Mouse (Mus musculus) embryonic facial prominence, embryonic 14.5 days (tissue): ENCODE measurements around the gene Gm867. TPM values are rescaled to one million over a fixed set of nuclear protein-coding genes. Genes with fewer than 3 reads are reported as not detected.

Experiments used
- ATAC-seq: fragments of 200-750 bp; cut with Nextera tagmentation; 2 replicates; pipeline ENCODE4 v1.8.0; 2017; ENCODE audit warnings: low read depth, moderate number of reproducible peaks, moderate TSS enrichment
- DNase-seq: peaks from one replicate; pipeline ENCODE4 v3.0.0-alpha.2; 2015; ENCODE audit warnings: low spot score
- H3K27ac ChIP-seq: fragments of 300-500 bp; sonication (generic); replicated peaks from 2 replicates; pipeline ENCODE4 v1.5.1; 2014; ENCODE audit warnings: low read depth, mild to moderate bottlenecking, low read length, moderate library complexity
- H3K27me3 ChIP-seq: fragments of 300-500 bp; sonication (generic); replicated peaks from 2 replicates; pipeline ENCODE4 v1.6.1; 2014; ENCODE audit warnings: low read length; ENCODE audit not compliant: control insufficient read depth, insufficient read depth
- H3K36me3 ChIP-seq: fragments of 300-500 bp; sonication (generic); 2 replicates; pipeline ENCODE4 v1.6.1; 2014; ENCODE audit warnings: low read length, mixed read lengths; ENCODE audit not compliant: control insufficient read depth, insufficient read depth
- H3K4me1 ChIP-seq: fragments of 300-500 bp; sonication (generic); 2 replicates; pipeline ENCODE4 v1.6.1; 2014; ENCODE audit warnings: antibody characterized with exemption, low read length; ENCODE audit not compliant: control insufficient read depth, insufficient read depth
- H3K4me2 ChIP-seq: fragments of 300-500 bp; sonication (generic); 2 replicates; pipeline ENCODE4 v1.6.1; 2014; ENCODE audit warnings: low read depth, mild to moderate bottlenecking, low read length, moderate library complexity, mixed read lengths
- H3K4me3 ChIP-seq: fragments of 300-500 bp; sonication (generic); 2 replicates; pipeline ENCODE4 v1.5.1; 2014; ENCODE audit warnings: low read depth, mild to moderate bottlenecking, low read length
- H3K9ac ChIP-seq: fragments of 300-500 bp; sonication (generic); 2 replicates; pipeline ENCODE4 v1.6.1; 2014; ENCODE audit warnings: low read depth, mild to moderate bottlenecking, low read length, moderate library complexity, mixed read lengths
- H3K9me3 ChIP-seq: fragments of 300-500 bp; sonication (generic); 2 replicates; pipeline ENCODE4 v1.6.1; 2016; ENCODE audit warnings: low read length; ENCODE audit not compliant: control insufficient read depth
- WGBS: fragments of 180-500 bp; shearing (Covaris S2); extraction: QIAGEN DNeasy Blood & Tissue Kit; methylation state at CpG from one replicate; pipeline ENCODE4 v1.1.7; 2014; 5-methylcytosine and 5-hydroxymethylcytosine counted together
- polyA plus RNA-seq: library from polyadenylated mRNA; unstranded; fragments of >200 nt; fragmentation: Nextera tagmentation; extraction: Ambion mirVana; gene quantifications from 2 replicates; pipeline ENCODE4 v1.2.1, GENCODE M21; 2014

Gm867 gene
- polyA plus RNA-seq, 1 experiment from 2014 or later = 0.24 TPM

- H3K9ac ChIP-seq = peak overlapping the region; percentile 88
These were observed 8.3 kb downstream of the Gm867 start for GRCm38 (mm10) chr10:75932081-75932678.

GRCm38 (mm10) chr10:75931311-75931710 is 9.2 kb downstream of the Gm867 start:
- Histone ChIP-seq H3K4me3 (peak overlapping the region; percentile 60), H3K27ac (no peak overlapping the region), H3K36me3 (peaks cover 21% of the 10 kb centered on the region), H3K4me2 (peak overlapping the region; percentile 88), H3K27me3 (peaks cover 10% of the 10 kb centered on the region), H3K9me3 (no peaks in the 10 kb centered on the region), H3K9ac (peak overlapping the region; percentile 88; the same call in 1 of the 2 replicates), H3K4me1 (peaks cover 30% of the 10 kb centered on the region)
- DNase-seq (no peak), ATAC-seq (no peak)
- WGBS = 17% methylated on average over 7 of the region's 7 CpGs

More at GRCm38 (mm10) chr10:75932081-75932678, 8.3 kb downstream of the Gm867 start:
- H3K27me3 ChIP-seq = peaks cover 17% of the 10 kb centered on the region
- H3K9me3 ChIP-seq = no peaks in the 10 kb centered on the region
- H3K4me2 ChIP-seq = peak overlapping the region; percentile 88
- peak overlapping the region; percentile 60 for H3K4me3 ChIP-seq
- H3K4me1 ChIP-seq = peaks cover 30% of the 10 kb centered on the region
- under 1% methylated on average over 23 of the region's 44 CpGs for whole genome bisulfite sequencing
- H3K27ac ChIP-seq = peak overlapping the region; percentile 84
- DNase-seq (peak; percentile 78), ATAC-seq (peak; percentile 75)
- H3K36me3 ChIP-seq = peaks cover 12% of the 10 kb centered on the region

DNA sequence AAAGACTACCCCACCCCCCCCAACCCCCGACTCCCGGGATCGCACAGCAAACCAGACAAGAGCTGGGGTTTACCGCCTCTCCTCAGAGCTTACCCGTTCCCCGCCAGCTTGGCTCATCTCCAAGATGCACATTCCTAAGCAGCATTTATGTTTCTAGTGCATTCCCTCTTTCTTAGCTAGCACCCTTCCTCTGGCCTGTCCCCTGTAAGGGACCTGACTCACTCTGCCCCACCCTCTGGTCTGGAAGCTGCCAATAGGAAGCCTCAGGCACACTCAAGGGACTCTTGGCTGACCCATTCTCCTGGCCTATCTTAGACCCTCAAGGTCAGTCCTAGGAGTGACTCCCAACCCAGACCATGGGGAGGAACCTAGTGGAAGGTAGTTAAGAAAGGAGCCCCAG is 10.2 kb downstream of the Gm867 start:
- Histone ChIP-seq H3K9ac (peak overlapping the region; percentile 88; the same call in 1 of the 2 replicates), H3K4me2 (peak overlapping the region; percentile 88), H3K36me3 (peaks cover 31% of the 10 kb centered on the region), H3K4me1 (peaks cover 30% of the 10 kb centered on the region), H3K4me3 (peak overlapping the region; percentile 60; the same call in 1 of the 2 replicates), H3K27ac (no peak overlapping the region), H3K27me3 (no peaks in the 10 kb centered on the region; the same call in 1 of the 2 replicates), H3K9me3 (no peaks in the 10 kb centered on the region)
- peak; percentile 83 for DNase-seq
- 2% methylated on average over 6 of the region's 6 CpGs for WGBS
- ATAC-seq = peak; percentile 62; the same call in 1 of the 2 replicates

GRCm38 (mm10) chr10:75926396-75926795 is 14.1 kb downstream of the Gm867 start:
- Histone ChIP-seq H3K4me3 (no peak overlapping the region), H3K4me1 (peaks cover 17% of the 10 kb centered on the region), H3K27ac (no peak overlapping the region), H3K9me3 (no peaks in the 10 kb centered on the region), H3K9ac (no peak overlapping the region), H3K36me3 (peaks cover 43% of the 10 kb centered on the region), H3K4me2 (no peak overlapping the region), H3K27me3 (no peaks in the 10 kb centered on the region)
- DNase-seq = no peak
- no peak for ATAC-seq
- 69% methylated on average over 13 of the region's 13 CpGs for WGBS

GRCm38 (mm10) chr10:75924324-75924723 is 16.1 kb downstream of the Gm867 start:
- Histone ChIP-seq H3K36me3 (peaks cover 47% of the 10 kb centered on the region), H3K27ac (no peak overlapping the region), H3K4me2 (no peak overlapping the region), H3K27me3 (no peaks in the 10 kb centered on the region), H3K4me3 (no peak overlapping the region), H3K9ac (no peak overlapping the region), H3K9me3 (no peaks in the 10 kb centered on the region), H3K4me1 (peaks cover 6% of the 10 kb centered on the region)
- no peak for DNase-seq
- WGBS = 71% methylated on average over 2 of the region's 2 CpGs
- no peak for ATAC-seq

DNA sequence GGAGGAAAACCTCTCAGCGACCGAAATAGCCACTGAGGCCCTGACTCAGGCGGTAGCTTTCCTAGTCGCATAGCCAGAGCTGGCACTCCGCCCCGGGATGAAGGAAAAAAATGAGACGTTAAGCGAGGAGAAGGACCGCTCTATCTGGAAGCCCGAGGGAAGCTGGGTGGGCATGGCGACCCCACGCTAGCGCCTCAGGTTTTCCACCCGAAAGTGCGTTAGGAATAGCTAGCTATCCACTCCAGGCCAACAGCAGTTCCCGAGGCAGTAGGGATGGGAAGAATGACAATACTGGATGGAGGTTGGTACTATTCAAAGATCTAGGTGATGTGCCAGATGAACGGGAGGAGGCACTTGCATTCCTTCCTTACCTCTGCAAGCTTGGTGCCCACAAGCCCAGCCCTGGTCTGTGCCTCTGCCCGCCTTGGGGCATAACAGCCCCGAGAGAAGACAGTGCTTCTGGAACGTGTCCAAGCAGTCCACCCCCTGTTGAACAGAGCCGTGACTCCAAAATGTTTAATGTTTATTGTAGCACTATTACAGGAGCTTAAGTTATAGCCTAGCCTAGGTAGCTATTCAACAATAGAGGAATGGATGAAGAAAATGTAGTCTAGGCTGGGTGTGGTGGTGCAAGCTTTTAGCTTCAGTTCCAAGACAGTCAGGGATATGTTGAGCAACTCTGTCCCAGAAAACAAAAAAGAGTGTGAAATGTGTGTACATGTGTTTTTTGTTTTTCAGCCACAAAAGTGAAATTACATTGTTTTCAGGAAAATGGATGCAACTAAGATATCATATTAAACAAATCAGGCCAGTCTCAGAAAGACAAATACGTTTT is 18.5 kb downstream of the Gm867 start:
- peak overlapping the region; percentile 64 for H3K4me2 ChIP-seq
- peak; percentile 30 for ATAC-seq
- H3K9ac ChIP-seq = peak overlapping the region; percentile 96
- WGBS = 3% methylated on average over 22 of the region's 22 CpGs
- H3K9me3 ChIP-seq = no peaks in the 10 kb centered on the region
- H3K27ac ChIP-seq = peak overlapping the region; percentile 96
- H3K4me1 ChIP-seq = peaks cover 16% of the 10 kb centered on the region
- no peak for DNase-seq
- peak overlapping the region; percentile 98 for H3K4me3 ChIP-seq
- no peaks in the 10 kb centered on the region for H3K27me3 ChIP-seq
- peaks cover 38% of the 10 kb centered on the region for H3K36me3 ChIP-seq

DNA sequence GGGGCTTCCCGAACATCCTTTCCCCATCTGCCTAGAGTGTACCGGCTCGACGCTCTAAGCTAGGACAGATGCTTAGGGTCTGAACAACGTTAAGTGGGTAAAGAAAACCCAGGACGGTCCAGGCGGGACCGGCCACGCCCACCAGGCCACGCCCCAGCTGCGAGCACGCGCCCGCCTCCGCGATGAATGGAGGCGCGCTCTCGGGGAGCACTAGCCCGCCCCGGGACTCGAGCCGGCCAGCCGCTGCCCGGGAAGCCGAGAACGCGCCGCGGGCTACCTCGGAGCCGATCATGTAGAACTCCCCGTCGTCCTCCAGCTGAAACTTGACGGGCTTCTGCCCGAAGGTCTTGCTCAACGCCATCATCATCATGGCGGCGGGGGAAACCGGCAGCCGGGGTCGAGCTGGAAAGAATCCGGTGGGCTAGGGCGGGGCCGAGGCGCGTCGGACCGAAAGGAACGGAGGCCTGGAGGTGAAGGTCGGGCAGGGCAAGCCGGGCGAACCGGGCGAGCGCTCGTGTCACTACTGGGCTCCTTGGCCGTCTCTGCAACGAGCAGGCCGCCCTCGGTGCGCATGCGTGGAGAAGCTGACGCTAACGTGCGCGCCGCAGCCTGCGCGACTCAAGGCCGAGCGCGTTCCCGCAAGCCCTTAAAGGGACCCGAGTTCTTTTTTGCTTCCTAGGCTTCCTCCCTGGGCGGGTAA is 19.3 kb downstream of the Gm867 start, which contains the start of gene Smarcb1:
Gene Smarcb1, minus strand, starts transcription at position 592 of the 700 bp plus-strand sequence.
- Histone ChIP-seq H3K4me3 (peak within 1 kb of the TSS; percentile 98), H3K4me1 (peaks cover 16% of the 10 kb centered on the region), H3K27me3 (no peaks in the 10 kb centered on the region), H3K4me2 (peak within 1 kb of the TSS; percentile 64), H3K27ac (peak within 1 kb of the TSS; percentile 96), H3K9ac (peak within 1 kb of the TSS; percentile 96), H3K36me3 (peaks cover 36% of the 10 kb centered on the region), H3K9me3 (no peaks in the 10 kb centered on the region)
- peak; percentile 98 for DNase-seq
- whole genome bisulfite sequencing = under 1% methylated on average over 52 of the region's 76 CpGs
- peak; percentile 94 for ATAC-seq

DNA sequence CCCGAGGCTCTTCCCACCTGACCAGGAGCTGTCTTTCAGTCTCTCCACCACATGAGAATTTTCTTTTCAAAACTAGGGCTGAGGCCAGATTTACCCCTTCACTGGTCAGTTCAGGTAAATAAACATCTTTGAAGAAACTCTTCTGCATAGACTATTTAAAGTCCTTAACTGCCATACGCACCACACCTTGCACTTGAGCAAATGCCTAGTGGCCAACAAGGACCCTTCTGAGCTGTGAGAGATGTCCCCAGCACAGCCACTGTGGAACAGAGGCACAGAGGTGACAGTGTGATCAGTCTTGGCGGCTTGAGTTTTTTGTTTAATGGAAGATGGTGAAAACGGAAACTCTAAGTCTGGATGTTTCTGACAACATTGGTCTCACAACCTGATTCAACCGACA is 21.4 kb downstream of the Gm867 start:
- no peak for ATAC-seq
- Histone ChIP-seq H3K4me3 (no peak overlapping the region), H3K4me2 (peak overlapping the region; percentile 2; the same call in 1 of the 2 replicates), H3K4me1 (peaks cover 16% of the 10 kb centered on the region), H3K27ac (no peak overlapping the region), H3K27me3 (no peaks in the 10 kb centered on the region), H3K9me3 (no peaks in the 10 kb centered on the region), H3K36me3 (peaks cover 33% of the 10 kb centered on the region; the same call in 1 of the 2 replicates), H3K9ac (no peak overlapping the region)
- WGBS = 80% methylated on average over 5 of the region's 5 CpGs
- DNase-seq = no peak
